Mouse (Mus musculus): ENCODE results near the gene Srsf4. TPM values are rescaled to one million over a fixed set of nuclear protein-coding genes. Genes with fewer than 3 reads are reported as not detected.

The Srsf4 gene
- polyA plus RNA-seq, 1 experiment from 2014 or later: 69.1 TPM

DNA sequence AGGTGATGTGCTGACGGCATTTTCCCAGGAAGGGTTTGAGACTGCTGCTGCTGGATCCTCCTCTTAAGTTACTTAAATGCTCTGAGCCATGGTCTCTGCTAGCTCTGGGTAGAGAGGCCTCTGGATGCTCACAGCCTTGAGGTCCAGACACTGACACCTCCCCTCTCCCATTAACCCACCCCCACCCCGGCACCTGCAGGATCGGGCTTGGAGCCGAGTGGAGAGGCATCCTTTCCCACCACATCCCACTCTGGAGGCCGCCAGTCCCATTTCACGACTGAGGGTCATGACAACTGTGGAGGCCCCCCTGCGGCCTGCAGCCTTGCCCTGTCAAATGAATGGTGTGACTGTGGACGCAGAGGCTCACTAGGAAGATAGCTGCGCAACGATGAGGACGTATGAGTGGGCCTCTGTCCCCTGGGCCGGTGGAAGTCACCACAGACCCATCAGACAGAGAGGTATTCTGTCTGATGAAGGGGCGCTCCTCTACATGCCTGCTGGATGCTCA, 42.5 kb downstream of the Srsf4 start:
- Histone ChIP-seq H3K36me3 (peaks cover 3% of the 10 kb centered on the region; the same call in 1 of the 2 replicates), H3K27ac (no peak overlapping the region), H3K9me3 (replicated peaks) (no peaks in the 10 kb centered on the region), H3K27me3 (peaks cover 99% of the 10 kb centered on the region), H3K4me3 (replicated peaks) (0 out of 2 replicates have a peak overlapping the region, but pooled peaks have one; percentile 6), H3K4me2 (peak overlapping the region; percentile 19; the same call in 1 of the 2 replicates), H3K9ac (no peak overlapping the region), H3K4me1 (replicated peaks) (peaks cover 54% of the 10 kb centered on the region)
- DNase-seq (no peak), ATAC-seq (ENCODE audit: low read depth) (peak; percentile 16; the same call in 1 of the 2 replicates)
- 36% methylated on average over 13 of the region's 13 CpGs for WGBS (ENCODE audit: insufficient replicate concordance)

DNA sequence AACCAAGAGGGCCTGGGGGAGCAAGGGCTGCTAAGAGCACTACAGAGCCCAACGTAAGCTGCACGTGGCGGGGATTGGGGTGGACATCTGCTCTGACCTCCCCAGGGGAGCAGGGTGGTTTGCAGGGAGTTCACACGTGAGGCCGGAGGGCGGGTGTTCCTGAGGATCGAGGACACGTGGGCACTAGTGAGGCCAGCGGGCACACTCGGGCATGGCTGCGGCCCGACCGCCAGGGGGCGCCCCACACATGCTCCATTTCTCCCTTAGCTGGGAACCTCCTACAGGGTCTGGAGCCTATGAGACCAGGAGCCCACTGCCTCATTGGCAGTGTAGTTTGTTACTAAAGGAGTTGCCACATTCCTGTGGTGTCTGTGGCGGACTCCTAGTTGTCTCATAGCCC, 43.0 kb downstream of the Srsf4 start:
- peaks cover 5% of the 10 kb centered on the region; the same call in 1 of the 2 replicates for H3K36me3 ChIP-seq
- peaks cover 100% of the 10 kb centered on the region for H3K27me3 ChIP-seq
- peaks cover 57% of the 10 kb centered on the region for H3K4me1 ChIP-seq (replicated peaks)
- peak overlapping the region; percentile 19; the same call in 1 of the 2 replicates for H3K4me2 ChIP-seq
- peak; percentile 27 for ATAC-seq (ENCODE audit: low read depth)
- peak; percentile 61 for DNase-seq
- H3K9me3 ChIP-seq (replicated peaks): no peaks in the 10 kb centered on the region
- no peak overlapping the region for H3K9ac ChIP-seq
- H3K27ac ChIP-seq: no peak overlapping the region
- H3K4me3 ChIP-seq (replicated peaks): no peak overlapping the region; the same call in 1 of the 2 replicates
- WGBS (ENCODE audit: insufficient replicate concordance): 4% methylated on average over 15 of the region's 15 CpGs

- H3K4me1 ChIP-seq (replicated peaks): peaks cover 63% of the 10 kb centered on the region
- peaks cover 100% of the 10 kb centered on the region for H3K27me3 ChIP-seq
- ATAC-seq (ENCODE audit: low read depth): no peak
- DNase-seq: no peak
- no peak overlapping the region for H3K9ac ChIP-seq
- no peak overlapping the region for H3K4me3 ChIP-seq (replicated peaks)
- H3K27ac ChIP-seq: no peak overlapping the region
- no peaks in the 10 kb centered on the region for H3K9me3 ChIP-seq (replicated peaks)
- H3K36me3 ChIP-seq: peaks cover 6% of the 10 kb centered on the region
- H3K4me2 ChIP-seq: no peak overlapping the region
- WGBS (ENCODE audit: insufficient replicate concordance): 55% methylated on average over 10 of the region's 10 CpGs
Measured at GRCm38 (mm10) chr4:131917010-131917555, 43.7 kb downstream of the Srsf4 start.

GRCm38 (mm10) chr4:131918026-131918533, 44.7 kb downstream of the Srsf4 start:
- 67% methylated on average over 7 of the region's 7 CpGs for WGBS (ENCODE audit: insufficient replicate concordance)
- Histone ChIP-seq H3K4me2 (no peak overlapping the region), H3K9ac (no peak overlapping the region), H3K4me3 (replicated peaks) (no peak overlapping the region), H3K27ac (no peak overlapping the region), H3K36me3 (peaks cover 16% of the 10 kb centered on the region), H3K9me3 (replicated peaks) (no peaks in the 10 kb centered on the region), H3K4me1 (replicated peaks) (peaks cover 70% of the 10 kb centered on the region), H3K27me3 (peaks cover 100% of the 10 kb centered on the region)
- DNase-seq: no peak
- ATAC-seq (ENCODE audit: low read depth): no peak

DNA sequence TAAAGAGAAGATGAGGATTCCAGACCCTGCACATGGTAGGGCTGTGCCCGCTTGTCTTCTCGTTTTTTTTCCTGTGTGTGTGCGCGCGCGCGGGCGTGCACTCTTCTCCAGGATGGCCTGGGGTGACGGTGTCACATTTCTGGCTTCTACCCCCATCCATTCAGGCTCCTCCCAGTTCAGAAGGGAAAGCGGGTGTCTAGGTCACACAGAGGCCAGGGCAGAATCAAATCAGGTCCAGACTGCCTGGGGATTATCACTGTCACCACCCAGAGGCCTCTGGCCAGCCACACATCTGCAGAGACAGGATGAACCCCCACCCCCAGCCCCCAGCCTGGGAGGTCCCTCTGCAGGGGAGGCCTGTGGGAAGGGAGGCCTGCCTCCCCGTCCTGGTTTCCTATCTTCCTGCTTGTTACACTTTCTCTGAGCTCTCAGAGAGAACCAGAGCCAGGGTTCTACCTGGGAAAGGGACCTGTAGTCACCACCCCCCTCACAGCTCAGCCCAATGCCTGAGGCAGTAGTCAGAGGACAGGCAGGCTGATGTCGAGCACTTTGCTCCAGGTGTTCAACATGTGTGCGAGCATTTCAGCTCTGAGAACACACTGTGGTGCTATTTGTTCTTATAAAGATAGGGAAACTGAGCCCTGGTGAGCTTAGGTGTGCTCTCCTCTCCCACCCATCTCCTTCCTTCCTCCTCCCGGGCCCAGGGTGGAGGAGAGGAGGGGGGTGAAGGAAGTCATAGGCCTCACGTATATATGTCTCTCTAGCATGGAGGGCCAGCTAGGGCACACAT, 45.5 kb downstream of the Srsf4 start:
- peaks cover 70% of the 10 kb centered on the region for H3K4me1 ChIP-seq (replicated peaks)
- H3K36me3 ChIP-seq: peaks cover 24% of the 10 kb centered on the region
- H3K9me3 ChIP-seq (replicated peaks): no peaks in the 10 kb centered on the region
- ATAC-seq (ENCODE audit: low read depth) (0 out of 2 replicates have a peak, but pooled peaks have one; percentile 16), DNase-seq (no peak)
- no peak overlapping the region for H3K27ac ChIP-seq
- H3K4me2 ChIP-seq: peak overlapping the region; percentile 71
- WGBS (ENCODE audit: insufficient replicate concordance): 15% methylated on average over 15 of the region's 15 CpGs
- H3K4me3 ChIP-seq (replicated peaks): no peak overlapping the region
- H3K9ac ChIP-seq: no peak overlapping the region
- H3K27me3 ChIP-seq: peaks cover 100% of the 10 kb centered on the region

DNA sequence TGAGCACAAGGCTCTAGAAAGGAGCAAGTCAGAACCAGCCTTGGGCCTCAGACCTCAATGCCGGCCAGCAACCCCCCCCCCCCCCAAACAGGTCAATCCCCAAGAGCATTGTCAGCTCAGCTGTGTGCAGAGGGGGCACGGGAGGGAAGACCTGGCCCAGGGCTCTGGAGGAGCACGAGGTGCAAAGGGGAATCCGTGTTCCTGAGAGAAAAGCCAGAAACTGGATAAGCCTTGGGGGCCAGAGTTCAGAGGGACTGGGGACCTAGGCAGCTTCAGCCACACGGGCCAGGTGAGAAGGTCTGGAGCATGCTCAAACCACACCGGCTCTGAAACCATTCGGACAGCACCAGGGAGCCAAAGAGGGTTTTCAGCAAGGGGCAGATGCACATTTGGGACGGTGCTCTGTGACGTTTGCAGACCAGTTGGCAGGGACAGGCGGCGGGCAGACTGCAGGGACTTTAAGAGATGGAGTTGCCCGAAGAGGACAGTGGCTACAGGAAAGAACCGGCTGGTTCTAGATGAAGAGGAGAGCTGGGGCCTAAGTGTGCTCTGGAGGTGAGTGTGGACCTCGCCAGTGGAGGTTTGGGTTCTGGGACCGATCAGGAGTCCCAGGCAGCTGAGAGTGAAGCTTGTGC, 46.2 kb downstream of the Srsf4 start:
- H3K4me3 ChIP-seq (replicated peaks): peak overlapping the region; percentile 59; the same call in 1 of the 2 replicates
- H3K4me2 ChIP-seq: peak overlapping the region; percentile 71
- H3K27ac ChIP-seq: peak overlapping the region; percentile 39; the same call in 1 of the 2 replicates
- peaks cover 31% of the 10 kb centered on the region for H3K36me3 ChIP-seq
- ATAC-seq (ENCODE audit: low read depth) (no peak), DNase-seq (no peak)
- peaks cover 70% of the 10 kb centered on the region for H3K4me1 ChIP-seq (replicated peaks)
- H3K27me3 ChIP-seq: peaks cover 100% of the 10 kb centered on the region
- H3K9ac ChIP-seq: no peak overlapping the region
- WGBS (ENCODE audit: insufficient replicate concordance): 22% methylated on average over 15 of the region's 15 CpGs
- no peaks in the 10 kb centered on the region for H3K9me3 ChIP-seq (replicated peaks)

GRCm38 (mm10) chr4:131920141-131920594, 46.8 kb downstream of the Srsf4 start:
- 5% methylated on average over 39 of the region's 51 CpGs for WGBS (ENCODE audit: insufficient replicate concordance)
- Histone ChIP-seq H3K9ac (no peak overlapping the region; the same call in 1 of the 2 replicates), H3K9me3 (replicated peaks) (no peaks in the 10 kb centered on the region), H3K4me2 (peak overlapping the region; percentile 71), H3K4me1 (replicated peaks) (peaks cover 66% of the 10 kb centered on the region), H3K4me3 (replicated peaks) (peak overlapping the region; percentile 59), H3K27ac (peak overlapping the region; percentile 39; the same call in 1 of the 2 replicates), H3K27me3 (peaks cover 99% of the 10 kb centered on the region), H3K36me3 (peaks cover 37% of the 10 kb centered on the region)
- ATAC-seq (ENCODE audit: low read depth): no peak
- no peak for DNase-seq

GRCm38 (mm10) chr4:131920595-131921351, 47.4 kb downstream of the Srsf4 start:
- Histone ChIP-seq H3K4me2 (peak overlapping the region; percentile 71), H3K27me3 (peaks cover 95% of the 10 kb centered on the region), H3K27ac (no peak overlapping the region), H3K9me3 (replicated peaks) (no peaks in the 10 kb centered on the region), H3K4me1 (replicated peaks) (peaks cover 60% of the 10 kb centered on the region), H3K36me3 (peaks cover 43% of the 10 kb centered on the region), H3K9ac (peak overlapping the region; percentile 59), H3K4me3 (replicated peaks) (peak overlapping the region; percentile 59)
- ATAC-seq (ENCODE audit: low read depth): no peak
- DNase-seq: no peak
- WGBS (ENCODE audit: insufficient replicate concordance): under 1% methylated on average over 59 of the region's 76 CpGs

DNA sequence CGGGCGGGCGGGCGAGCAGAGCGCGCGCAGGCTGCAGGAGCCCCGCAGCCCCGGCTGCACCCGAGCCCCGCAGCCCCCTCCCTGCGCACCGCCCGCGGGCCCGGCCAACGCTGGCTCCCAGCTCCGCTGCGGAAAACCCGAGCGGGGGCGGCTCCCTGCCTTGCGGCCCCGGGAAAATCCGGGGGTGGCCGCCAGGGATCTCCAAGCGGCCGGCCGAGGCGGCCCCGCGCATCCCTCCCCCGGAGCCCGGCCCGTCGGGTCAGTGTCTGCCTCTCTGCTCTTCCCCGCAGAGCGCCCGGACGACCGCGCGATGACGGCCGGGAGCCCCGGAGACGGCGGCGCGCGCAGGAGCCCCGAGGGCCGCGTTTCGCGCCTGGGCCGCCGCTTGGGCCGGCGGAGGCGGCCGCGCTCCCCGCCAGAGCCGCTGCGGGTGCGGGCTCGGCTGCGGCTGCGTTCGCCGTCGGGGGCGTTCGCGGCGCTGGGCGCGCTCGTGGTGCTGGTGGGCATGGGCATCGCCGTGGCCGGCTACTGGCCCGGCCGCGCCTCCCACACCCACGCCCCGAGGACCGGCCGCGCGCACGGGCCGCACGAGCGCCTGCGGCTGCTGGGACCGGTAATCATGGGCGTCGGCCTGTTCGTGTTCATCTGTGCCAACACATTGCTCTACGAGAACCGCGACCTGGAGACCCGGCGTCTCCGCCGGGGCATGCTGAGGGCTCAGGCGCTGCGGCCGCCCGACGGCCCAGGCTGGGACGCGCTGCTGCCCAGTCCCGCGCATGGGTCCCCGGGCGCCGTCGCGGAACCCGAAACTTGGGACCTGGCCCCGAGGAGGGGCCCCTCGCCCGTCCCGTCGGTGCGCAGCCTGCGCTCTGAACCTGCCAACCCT, 48.3 kb downstream of the Srsf4 start, which contains the start of gene Tmem200b:
TSS of gene Tmem200b (plus strand) at position 311 of the 886 bp plus-strand sequence.
- peaks cover 86% of the 10 kb centered on the region for H3K27me3 ChIP-seq
- peak within 1 kb of the TSS; percentile 59 for H3K4me3 ChIP-seq (replicated peaks)
- no peaks in the 10 kb centered on the region for H3K9me3 ChIP-seq (replicated peaks)
- 4% methylated on average over 109 of the region's 130 CpGs for WGBS (ENCODE audit: insufficient replicate concordance)
- H3K36me3 ChIP-seq: peaks cover 52% of the 10 kb centered on the region
- peak within 1 kb of the TSS; percentile 71 for H3K4me2 ChIP-seq
- peak; percentile 39 for ATAC-seq (ENCODE audit: low read depth)
- DNase-seq: no peak
- peaks cover 50% of the 10 kb centered on the region for H3K4me1 ChIP-seq (replicated peaks)
- peak within 1 kb of the TSS; percentile 59 for H3K9ac ChIP-seq
- H3K27ac ChIP-seq: no peak within 1 kb of the TSS
